Mouse (Mus musculus): ENCODE measurements around the gene Rdh16f2. TPM values are rescaled to one million over a fixed set of nuclear protein-coding genes. Genes with fewer than 3 reads are reported as not detected.

Rdh16f2 gene
- not detected for polyA plus RNA-seq (2017; shearing (Covaris generic))

GRCm38 (mm10) chr10:127866232-127866631, at the start of gene Rdh16f2:
Rdh16f2 (plus strand) TSS chr10:127866474.

GRCm38 (mm10) chr10:127849628-127850027, 16.6 kb upstream of the Rdh16f2 start, which contains the start of gene Rdh19:
Rdh19 (plus strand) TSS chr10:127849928.

GRCm38 (mm10) chr10:127888605-127889004, 22.3 kb downstream of the Rdh16f2 start, which contains the start of gene Rdh7:
Rdh7 (minus strand) TSS chr10:127888817.

GRCm38 (mm10) chr10:127898218-127898617, 31.9 kb downstream of the Rdh16f2 start, which contains the start of gene Sdr9c7:
Sdr9c7 (plus strand) TSS chr10:127898518.

Other genes with a start within 250 kb of the Rdh16f2 start
- 1.8 TPM for gene Lrp1, start 245.3 kb upstream of the Rdh16f2 start, polyA plus RNA-seq (2017; shearing (Covaris generic))
- 259 TPM for gene Stat6, start 223.5 kb upstream of the Rdh16f2 start, polyA plus RNA-seq (2017; shearing (Covaris generic))
- 9.7 TPM for gene Nemp1, start 199.6 kb upstream of the Rdh16f2 start, polyA plus RNA-seq (2017; shearing (Covaris generic))
- 29.2 TPM for gene Nab2, start 197.9 kb upstream of the Rdh16f2 start, polyA plus RNA-seq (2017; shearing (Covaris generic))
- 0.40 TPM for gene Myo1a, start 161.3 kb upstream of the Rdh16f2 start, polyA plus RNA-seq (2017; shearing (Covaris generic))
- gene Tac2, start 142.0 kb upstream of the Rdh16f2 start, polyA plus RNA-seq (2017; shearing (Covaris generic)) = not detected
- gene Zbtb39, start 126.9 kb upstream of the Rdh16f2 start, polyA plus RNA-seq (2017; shearing (Covaris generic)) = 0.44 TPM
- gene Gpr182, start 114.7 kb upstream of the Rdh16f2 start, polyA plus RNA-seq (2017; shearing (Covaris generic)) = not detected
- gene Rdh1, start 106.8 kb upstream of the Rdh16f2 start, polyA plus RNA-seq (2017; shearing (Covaris generic)) = 0.18 TPM
- not detected for gene Rdh16f1, start 106.7 kb upstream of the Rdh16f2 start, polyA plus RNA-seq (2017; shearing (Covaris generic))
- gene Rdh9, start 90.1 kb upstream of the Rdh16f2 start, polyA plus RNA-seq (2017; shearing (Covaris generic)) = 0.57 TPM
- gene Rdh16, start 65.3 kb upstream of the Rdh16f2 start, polyA plus RNA-seq (2017; shearing (Covaris generic)) = 0.26 TPM
- not detected for gene Rdh19, start 16.5 kb upstream of the Rdh16f2 start, polyA plus RNA-seq (2017; shearing (Covaris generic))
- gene Rdh7, start 22.3 kb downstream of the Rdh16f2 start, polyA plus RNA-seq (2017; shearing (Covaris generic)) = 0.40 TPM
- gene Sdr9c7, start 32.0 kb downstream of the Rdh16f2 start, polyA plus RNA-seq (2017; shearing (Covaris generic)) = not detected
- gene Hsd17b6, start 141.1 kb downstream of the Rdh16f2 start, polyA plus RNA-seq (2017; shearing (Covaris generic)) = not detected
- gene Prim1, start 148.7 kb downstream of the Rdh16f2 start, polyA plus RNA-seq (2017; shearing (Covaris generic)) = 16.9 TPM
- 411 TPM for gene Naca, start 169.1 kb downstream of the Rdh16f2 start, polyA plus RNA-seq (2017; shearing (Covaris generic))
- 185 TPM for gene Ptges3, start 192.5 kb downstream of the Rdh16f2 start, polyA plus RNA-seq (2017; shearing (Covaris generic))
- 1,063 TPM for gene Atp5b, start 216.8 kb downstream of the Rdh16f2 start, polyA plus RNA-seq (2017; shearing (Covaris generic))
- gene Baz2a, start 225.1 kb downstream of the Rdh16f2 start, polyA plus RNA-seq (2017; shearing (Covaris generic)) = 47.7 TPM